Mouse (Mus musculus) bone marrow, adult 2 months (tissue): ENCODE data around the gene Emb. TPM values are rescaled to one million over a fixed set of nuclear protein-coding genes. Genes with fewer than 3 reads are reported as not detected.

ENCODE experiments used
- H3K27ac ChIP-seq: fragments of 200-500 bp; 2 replicates; pipeline ENCODE4 v1.5.1; 2012; ENCODE audit warnings: low read depth, mild to moderate bottlenecking, control low read depth, inconsistent platforms, low read length; ENCODE audit not compliant: control insufficient read depth, poor library complexity, insufficient read depth
- H3K4me1 ChIP-seq: fragments of 200-500 bp; 2 replicates; pipeline ENCODE4 v1.6.1; 2011; ENCODE audit warnings: low read length; ENCODE audit not compliant: control insufficient read depth, insufficient read depth
- H3K4me3 ChIP-seq: fragments of 200-500 bp; replicated peaks from 2 replicates; pipeline ENCODE3; 2011; ENCODE audit warnings: mild to moderate bottlenecking, low read depth, low read length, control low read depth; ENCODE audit not compliant: control insufficient read depth
- CTCF ChIP-seq: fragments of 200-500 bp; IDR thresholded peaks from 2 replicates; pipeline ENCODE4 v1.5.1; 2011; ENCODE audit warnings: low read length, control low read depth; ENCODE audit not compliant: control insufficient read depth, insufficient read depth
- POLR2A ChIP-seq: fragments of 200-500 bp; IDR thresholded peaks from 2 replicates; pipeline ENCODE4 v1.6.1; 2011; ENCODE audit warnings: low read depth, mild to moderate bottlenecking, control low read depth, low read length, borderline replicate concordance; ENCODE audit not compliant: control insufficient read depth
- WGBS: fragments of 180-500 bp; shearing (Covaris S2); methylation state at CpG from one replicate; pipeline ENCODE4 v1.1.7; 2018; 5-methylcytosine and 5-hydroxymethylcytosine counted together
- polyA plus RNA-seq: library from polyadenylated mRNA; stranded (reverse); fragments of >200 nt; gene quantifications from 2 replicates; pipeline ENCODE4 v1.2.4, GENCODE M21; 2011; ENCODE audit warnings: low replicate concordance; ENCODE audit not compliant: missing spikeins, insufficient read depth, insufficient read length

Gene Emb
- polyA plus RNA-seq, 1 experiment = 40.9 TPM

GRCm38 (mm10) chr13:117197666-117198065 lies 10.7 kb upstream of the Emb start:
- TF ChIP-seq CTCF (no peak), POLR2A (no peak)
- Histone ChIP-seq H3K27ac (no peak overlapping the region), H3K4me3 (no peak overlapping the region), H3K4me1 (peaks cover 4% of the 10 kb centered on the region)
- 54% methylated on average over 2 of the region's 2 CpGs for WGBS

DNA sequence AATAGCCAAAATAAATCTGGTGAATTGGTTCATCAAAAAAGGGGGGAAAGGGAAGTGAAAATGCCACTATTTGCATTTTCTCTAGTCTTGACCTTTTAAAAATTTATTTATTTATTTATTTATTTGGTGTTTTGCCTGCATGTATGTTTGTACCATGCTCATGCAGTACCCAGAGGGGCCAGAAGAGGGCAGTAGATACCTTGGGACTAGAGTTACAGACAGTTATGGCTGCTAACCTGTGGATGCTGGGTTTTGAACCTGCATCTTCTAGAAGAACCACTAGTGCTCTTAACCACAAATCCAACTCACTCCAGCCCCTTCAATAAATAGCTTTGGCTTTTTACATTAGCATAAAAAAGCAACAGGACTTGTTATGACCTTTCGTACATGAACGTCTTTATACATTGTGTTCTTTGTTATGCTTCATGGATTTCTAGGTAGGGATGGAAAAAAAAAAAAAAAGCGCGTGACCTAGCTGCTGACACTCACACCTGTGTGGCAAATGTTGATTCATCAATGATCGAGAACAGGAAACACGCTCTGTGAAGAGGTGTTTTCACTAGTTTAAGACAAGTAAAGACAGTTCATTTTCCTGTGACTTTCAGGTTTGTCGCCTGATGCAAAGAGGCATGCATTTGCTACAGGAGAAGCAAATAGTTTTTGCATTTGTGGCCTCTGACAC lies 9.8 kb upstream of the Emb start:
- Histone ChIP-seq H3K27ac (no peak overlapping the region), H3K4me3 (no peak overlapping the region), H3K4me1 (peaks cover 1% of the 10 kb centered on the region; the same call in 1 of the 2 replicates)
- 83% methylated on average over 7 of the region's 7 CpGs for WGBS
- TF ChIP-seq CTCF (peak; percentile 58), POLR2A (no peak)

DNA sequence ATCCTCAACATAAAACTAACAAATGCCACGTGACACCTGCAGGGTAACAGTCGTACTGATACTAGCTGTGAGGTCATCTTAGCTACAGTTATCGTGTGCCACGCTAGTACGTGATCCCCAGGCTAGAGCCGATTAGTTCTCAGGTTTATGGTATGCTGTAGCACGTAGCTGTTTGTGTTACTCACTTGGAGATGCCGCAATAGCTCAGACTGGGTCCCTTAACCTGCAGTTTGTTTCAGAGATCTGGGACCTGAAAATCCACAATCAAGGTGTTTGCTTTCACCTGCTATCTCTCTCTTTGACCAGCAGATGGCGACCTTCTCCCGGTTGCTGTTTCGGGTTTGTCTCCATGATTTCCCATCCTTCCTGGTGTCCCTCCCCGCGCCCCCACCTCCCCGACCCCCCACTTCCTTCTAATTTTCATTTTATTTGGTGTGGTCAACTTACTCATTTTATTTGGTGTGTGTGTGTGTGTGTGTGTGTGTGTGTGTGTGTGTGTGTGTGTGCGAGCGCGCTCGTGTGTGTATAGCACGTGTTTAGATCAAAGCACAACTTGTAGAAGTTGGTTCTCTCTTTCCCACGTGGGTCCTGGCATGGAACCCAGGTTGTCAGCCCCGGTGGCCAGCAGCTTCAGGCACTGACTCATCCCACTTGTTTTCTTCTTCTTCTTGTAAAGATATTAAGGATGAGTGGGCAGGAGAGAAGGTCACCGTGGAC lies 5.4 kb upstream of the Emb start:
- no peak overlapping the region for H3K4me3 ChIP-seq
- H3K4me1 ChIP-seq = no peaks in the 10 kb centered on the region
- TF ChIP-seq POLR2A (no peak), CTCF (peak; percentile 64)
- no peak overlapping the region for H3K27ac ChIP-seq
- 41% methylated on average over 22 of the region's 22 CpGs for WGBS

DNA sequence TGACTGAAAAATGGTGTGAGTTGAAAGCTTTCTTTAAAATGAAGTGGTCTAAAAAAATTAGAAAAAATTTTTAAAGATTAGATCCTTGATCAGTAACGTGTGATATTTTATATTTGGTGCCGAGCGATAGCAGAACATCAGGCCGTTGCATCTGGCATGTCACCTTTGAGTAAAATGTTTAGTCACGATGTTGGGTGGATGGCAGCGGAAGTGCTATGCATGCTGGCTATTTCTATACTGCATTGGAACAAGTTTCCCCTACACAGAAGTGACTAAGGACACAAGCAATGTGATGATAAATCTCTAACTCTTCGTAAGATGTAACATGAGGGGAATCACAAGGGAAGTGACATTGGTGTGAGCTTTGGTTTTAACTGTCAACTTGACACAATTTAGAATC lies 3.7 kb upstream of the Emb start:
- TF ChIP-seq POLR2A (no peak), CTCF (no peak)
- 80% methylated on average over 7 of the region's 7 CpGs for WGBS
- H3K4me1 ChIP-seq = no peaks in the 10 kb centered on the region
- no peak overlapping the region for H3K4me3 ChIP-seq
- H3K27ac ChIP-seq = no peak overlapping the region

DNA sequence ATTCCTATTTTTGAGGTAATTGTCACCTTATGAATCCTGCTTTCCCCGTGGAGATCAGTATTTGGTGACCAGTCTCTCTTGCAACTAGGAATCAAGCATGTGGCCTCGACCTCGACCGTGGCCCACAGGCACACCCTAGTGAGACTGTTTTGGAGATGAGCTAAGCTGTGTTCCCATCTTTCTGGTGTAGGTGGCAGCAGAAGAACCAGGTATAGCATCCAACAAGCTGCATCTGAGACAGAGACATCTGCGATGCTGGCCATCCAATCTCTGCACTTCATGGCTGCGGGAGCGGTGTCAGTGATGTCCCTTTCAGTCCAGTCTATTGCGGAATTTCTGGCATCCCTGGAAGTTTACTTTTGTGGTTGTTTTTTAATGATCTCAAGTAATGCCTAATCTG lies 2.3 kb upstream of the Emb start:
- H3K4me3 ChIP-seq = no peak overlapping the region
- WGBS = 86% methylated on average over 8 of the region's 8 CpGs
- no peak for TF ChIP-seq POLR2A
- TF ChIP-seq CTCF = no peak
- no peaks in the 10 kb centered on the region; the same call in 1 of the 2 replicates for H3K4me1 ChIP-seq
- H3K27ac ChIP-seq = no peak overlapping the region

DNA sequence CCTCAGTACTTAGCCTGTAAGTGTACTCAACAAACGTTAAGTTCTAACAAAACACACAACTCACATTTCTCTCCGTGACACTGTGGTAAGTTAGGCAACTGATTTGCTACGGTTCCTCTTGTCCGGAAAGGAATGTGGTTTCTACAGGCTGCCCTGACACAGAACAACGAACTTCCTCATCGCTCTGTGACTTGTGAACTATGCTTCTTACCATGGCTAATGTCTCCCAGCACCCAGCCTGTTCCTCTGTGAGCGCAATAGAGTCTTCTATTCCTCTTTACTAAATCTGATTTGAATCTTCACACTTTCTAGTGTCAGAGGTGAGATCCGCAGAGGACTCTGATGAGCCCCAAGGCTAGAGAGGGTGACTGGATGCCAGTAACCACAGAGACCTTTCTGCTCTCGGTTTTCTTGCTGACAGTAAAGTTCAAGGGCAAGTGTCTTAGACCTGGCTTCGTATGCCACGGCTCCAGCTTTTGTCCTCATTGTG lies 3.1 kb downstream of the Emb start:
- H3K4me3 ChIP-seq = no peak overlapping the region
- peaks cover 2% of the 10 kb centered on the region; the same call in 1 of the 2 replicates for H3K4me1 ChIP-seq
- TF ChIP-seq CTCF = no peak
- no peak for TF ChIP-seq POLR2A
- H3K27ac ChIP-seq = peak overlapping the region; percentile 92
- WGBS = 1% methylated on average over 11 of the region's 11 CpGs

GRCm38 (mm10) chr13:117215481-117215880 lies 7.1 kb downstream of the Emb start:
- Histone ChIP-seq H3K4me1 (peaks cover 2% of the 10 kb centered on the region; the same call in 1 of the 2 replicates), H3K4me3 (no peak overlapping the region), H3K27ac (no peak overlapping the region)
- WGBS = 65% methylated on average over 10 of the region's 10 CpGs
- no peak for TF ChIP-seq POLR2A
- no peak for TF ChIP-seq CTCF

DNA sequence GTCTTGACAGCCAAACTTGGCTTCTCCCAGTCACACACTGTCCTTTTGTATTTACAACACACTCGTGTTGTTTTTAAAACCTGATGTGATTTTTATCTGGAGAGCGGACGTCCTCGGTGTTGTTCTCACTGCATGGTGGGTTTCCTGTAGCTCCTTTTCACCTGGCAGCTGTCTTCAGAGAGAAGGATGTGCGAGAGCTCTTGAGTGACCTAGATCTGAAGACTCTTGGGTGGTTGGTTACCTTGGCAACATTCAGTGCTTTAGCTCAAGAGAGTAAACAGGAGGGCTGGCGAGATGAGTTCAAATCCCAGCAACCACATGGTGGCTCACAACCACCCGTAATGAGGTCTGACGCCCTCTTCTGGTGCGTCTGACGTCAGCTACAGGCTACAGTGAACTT lies 7.8 kb downstream of the Emb start:
- no peak overlapping the region for H3K4me3 ChIP-seq
- no peak for TF ChIP-seq CTCF
- TF ChIP-seq POLR2A = no peak
- 50% methylated on average over 10 of the region's 10 CpGs for WGBS
- no peak overlapping the region for H3K27ac ChIP-seq
- peaks cover 2% of the 10 kb centered on the region; the same call in 1 of the 2 replicates for H3K4me1 ChIP-seq
